Mouse (Mus musculus): Measurements from ENCODE around the gene Spib.
A peak's percentile ranks its signal among the peaks of the same experiment; 100 is the strongest.

Spib gene

GRCm38 (mm10) chr7:44531946-44532732 lies at the start of gene Spib:
Spib (minus strand) TSS chr7:44532071.
- no peak for DNase-seq (ENCODE audit: low spot score in 2 of 2)

DNA sequence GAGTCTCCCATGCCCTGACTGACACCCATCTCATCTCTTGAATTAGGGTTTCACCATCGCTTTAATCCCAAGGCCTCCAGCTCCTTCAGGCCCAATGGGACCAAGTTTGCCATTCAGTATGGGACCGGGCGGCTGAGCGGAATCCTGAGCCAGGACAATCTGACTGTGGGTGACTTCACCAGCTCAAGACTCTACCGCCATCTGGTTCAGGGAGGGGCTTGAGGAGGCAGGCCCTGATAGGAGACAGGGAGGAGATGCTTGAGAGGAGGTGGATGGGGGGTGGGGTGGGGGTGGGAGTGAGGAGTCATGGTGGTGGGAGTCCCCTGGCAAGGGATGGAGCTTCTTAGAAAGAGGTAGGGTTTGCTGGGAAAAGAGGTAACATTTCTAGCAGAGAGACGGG lies 49.8 kb upstream of the Spib start:
- DNase-seq (ENCODE audit: low spot score in 2 of 2), result no peak

DNA sequence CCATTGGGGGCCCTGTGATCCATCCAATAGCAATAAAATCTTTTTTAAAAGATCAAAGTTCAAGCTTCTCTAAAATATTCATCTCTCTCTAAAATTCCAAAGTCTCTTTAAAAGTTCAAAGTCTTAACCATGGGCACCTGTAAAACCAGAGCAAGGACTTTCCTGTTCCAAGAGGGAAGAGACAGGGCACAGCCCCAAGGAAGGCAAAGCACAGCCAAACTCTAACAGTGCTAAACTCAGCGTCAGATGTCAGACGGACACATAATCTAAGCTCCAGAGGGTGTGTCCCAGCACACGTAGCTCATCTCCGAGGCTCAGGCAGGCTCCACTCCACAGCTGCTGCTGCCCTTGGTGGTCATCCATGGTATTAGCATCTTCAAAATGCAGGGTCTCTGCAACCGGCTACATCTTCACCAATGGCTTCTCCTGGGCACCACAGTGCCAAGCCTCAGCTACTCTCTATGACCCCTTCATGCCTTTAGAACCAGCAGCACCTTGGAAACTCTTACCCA lies 44.5 kb upstream of the Spib start:
- no peak for DNase-seq (ENCODE audit: low spot score in 2 of 2)

DNA sequence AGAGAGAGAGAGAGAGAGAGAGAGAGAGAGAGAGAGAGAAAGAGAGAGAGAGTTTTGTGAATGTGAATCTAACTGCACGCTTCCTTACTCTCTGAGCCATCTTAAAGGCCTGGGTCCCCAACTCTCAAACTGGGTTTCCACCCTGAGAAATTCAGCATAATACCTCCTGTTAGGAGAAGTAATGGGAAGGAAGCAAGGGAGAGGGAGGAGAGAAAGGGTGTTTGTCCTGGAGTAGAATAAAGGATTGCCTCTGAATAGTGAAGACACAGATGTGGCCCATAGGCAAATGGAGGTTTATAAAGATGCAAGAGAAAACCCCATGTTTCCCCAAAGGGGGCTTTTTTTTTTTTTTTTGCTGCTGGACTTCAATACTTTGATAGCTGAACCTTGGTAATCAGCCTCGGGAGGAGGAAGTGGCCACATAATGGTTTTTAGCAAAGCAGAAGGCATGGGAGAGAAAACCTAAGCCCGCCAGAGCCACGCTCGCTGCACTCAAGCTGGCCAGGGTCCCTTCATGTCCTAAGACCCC lies 41.1 kb upstream of the Spib start:
- DNase-seq (ENCODE audit: low spot score in 2 of 2), result no peak

GRCm38 (mm10) chr7:44572213-44572701 lies 40.4 kb upstream of the Spib start, which contains the start of gene Napsa:
Napsa (plus strand) TSS chr7:44572380.
- DNase-seq (ENCODE audit: low spot score in 2 of 2), result no peak

DNA sequence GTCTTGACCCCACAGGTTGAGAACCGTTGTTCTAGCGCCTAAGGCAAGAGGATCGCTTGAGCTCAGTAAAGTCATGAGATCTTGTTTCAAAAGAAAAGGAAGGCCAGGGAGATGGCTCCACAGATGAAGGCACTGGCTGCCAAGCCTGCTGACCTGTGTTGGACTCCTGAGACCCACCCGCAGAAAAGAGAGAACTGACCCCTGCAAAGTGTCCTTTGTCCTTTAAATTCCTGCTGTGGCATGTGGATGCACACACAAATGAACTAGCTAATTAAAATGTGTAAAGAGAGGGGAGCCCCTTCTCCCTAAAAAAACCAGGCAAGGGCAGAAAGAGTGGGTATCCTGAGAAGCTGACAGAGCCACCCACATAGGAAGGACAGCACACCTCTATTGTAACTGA lies 39.9 kb upstream of the Spib start:
- DNase-seq (ENCODE audit: low spot score in 2 of 2), result no peak

GRCm38 (mm10) chr7:44570989-44571388 lies 39.1 kb upstream of the Spib start:
- DNase-seq (ENCODE audit: low spot score in 2 of 2), result no peak

GRCm38 (mm10) chr7:44568803-44569202 lies 36.9 kb upstream of the Spib start:
- no peak for DNase-seq (ENCODE audit: low spot score in 2 of 2)

DNA sequence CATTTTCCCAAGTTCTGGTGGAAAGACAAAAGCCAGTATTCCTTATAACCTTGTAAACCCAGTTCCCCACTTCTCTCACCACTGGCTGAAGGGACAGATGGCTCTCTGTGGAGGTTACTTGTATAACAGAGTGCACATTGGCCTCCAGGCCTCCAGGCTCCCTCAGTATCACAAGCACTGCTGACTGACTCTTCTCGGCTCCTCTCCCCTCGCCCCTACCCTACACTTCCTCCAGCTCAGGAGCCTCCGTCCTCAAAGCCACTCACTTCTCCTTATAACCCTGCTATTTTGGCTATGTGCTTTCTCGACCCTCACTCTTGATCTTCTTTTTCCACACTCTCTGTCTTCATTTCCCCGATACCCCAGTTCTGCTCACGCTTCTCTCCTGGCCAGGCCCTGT lies 33.5 kb upstream of the Spib start:
- DNase-seq (ENCODE audit: low spot score in 2 of 2), result no peak

GRCm38 (mm10) chr7:44564486-44564885 lies 32.6 kb upstream of the Spib start:
- no peak for DNase-seq (ENCODE audit: low spot score in 2 of 2)

- DNase-seq (ENCODE audit: low spot score in 2 of 2), result no peak
Measured at GRCm38 (mm10) chr7:44563284-44563683, 31.4 kb upstream of the Spib start.

- DNase-seq (ENCODE audit: low spot score in 2 of 2), result peak; percentile 64 to 76
Measured at GRCm38 (mm10) chr7:44560435-44561400, 28.8 kb upstream of the Spib start.

DNA sequence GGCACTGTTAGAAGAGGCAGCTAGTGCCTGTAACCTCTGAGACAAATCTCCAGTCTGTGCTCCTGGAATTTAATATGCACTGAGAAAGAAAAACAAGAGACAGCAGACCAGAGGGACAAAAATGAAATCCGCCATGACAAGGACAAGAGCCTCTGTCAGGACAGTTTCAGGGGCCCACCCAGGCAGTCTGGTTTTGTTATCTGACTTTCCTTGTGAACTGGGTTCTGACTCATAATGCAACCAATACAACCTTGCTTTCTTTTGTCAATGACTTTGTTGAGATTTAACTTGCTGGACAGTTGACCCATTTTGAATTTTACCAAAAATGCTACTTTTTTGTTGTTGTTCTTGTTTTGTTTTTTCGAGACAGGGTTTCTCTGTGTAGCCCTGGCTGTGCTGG lies 25.8 kb upstream of the Spib start:
- DNase-seq (ENCODE audit: low spot score in 2 of 2), result no peak

DNA sequence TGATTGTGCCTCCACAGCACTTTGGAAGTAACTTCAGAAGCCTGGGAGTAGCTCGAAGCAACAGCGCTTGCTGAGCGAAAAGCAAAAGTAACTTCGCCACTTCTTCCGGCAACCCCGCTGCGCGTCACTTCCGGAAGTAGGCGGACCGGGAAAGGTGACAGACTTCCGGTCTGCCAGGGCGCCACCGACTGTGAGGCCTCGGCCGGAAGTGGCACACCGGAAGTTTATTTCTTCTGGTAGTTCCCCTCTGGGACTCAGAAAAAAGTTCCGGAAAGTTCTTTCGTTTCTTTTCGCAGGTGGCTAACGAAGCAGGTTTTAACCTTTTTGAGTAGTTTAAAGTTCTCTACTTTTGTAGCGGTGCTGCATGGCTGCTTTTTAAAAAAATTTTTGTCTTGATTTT lies 22.0 kb upstream of the Spib start, which contains the start of gene Nr1h2:
Nr1h2 (minus strand) TSS at position 126 of the 400 bp plus-strand sequence.
- DNase-seq (ENCODE audit: low spot score in 2 of 2), result peak; percentile 79 to 91

DNA sequence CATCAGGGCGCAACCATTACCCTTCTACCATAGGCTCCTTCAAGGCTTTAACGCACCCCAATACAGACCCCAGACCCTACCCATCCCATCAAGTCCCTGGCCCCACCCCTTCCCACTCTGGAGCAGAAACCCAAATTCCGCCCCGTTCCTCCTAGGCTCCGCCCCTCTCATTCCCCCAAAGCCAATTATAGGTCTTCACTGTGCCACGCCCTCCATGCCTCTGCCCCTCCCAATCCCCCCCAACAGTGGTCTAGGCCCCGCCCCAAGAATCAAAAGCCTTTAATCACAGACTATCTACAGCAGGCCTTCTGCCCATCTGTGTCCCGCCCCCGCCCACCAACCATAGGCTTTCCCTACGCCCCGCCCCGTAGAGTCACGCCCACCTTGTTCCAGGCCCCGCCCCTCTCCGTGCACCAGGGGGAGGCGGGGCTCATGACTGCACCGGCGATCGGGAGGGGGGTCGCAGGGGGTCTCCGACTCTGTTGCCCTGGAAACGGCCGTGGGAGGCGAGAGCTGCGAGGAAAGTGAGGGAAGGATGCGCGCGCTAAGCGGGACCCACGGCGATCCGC lies 21.4 kb upstream of the Spib start:
- no peak for DNase-seq (ENCODE audit: low spot score in 2 of 2)

- DNase-seq (ENCODE audit: low spot score in 2 of 2), result no peak
Measured at GRCm38 (mm10) chr7:44552141-44552908, 20.5 kb upstream of the Spib start.

DNA sequence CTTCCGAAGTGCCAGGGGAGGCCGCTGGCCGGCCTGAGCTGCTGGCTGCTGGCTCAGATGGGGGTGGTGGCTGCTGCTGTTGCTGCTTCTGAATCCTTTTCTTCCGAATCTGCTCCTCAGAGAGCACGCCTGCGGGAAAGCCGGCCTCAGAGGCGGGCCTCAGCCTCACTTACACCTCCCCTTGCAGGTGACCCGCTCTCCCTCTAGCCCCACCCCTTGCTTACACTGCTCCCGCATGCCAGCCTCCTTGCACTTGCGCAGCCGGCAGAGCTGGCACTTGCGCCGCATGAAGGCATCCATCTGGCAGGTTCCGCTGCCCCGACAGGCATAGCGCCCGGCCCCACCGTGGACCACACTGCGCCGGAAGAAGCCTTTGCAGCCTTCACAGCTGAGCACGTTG lies 19.9 kb upstream of the Spib start:
- no peak for DNase-seq (ENCODE audit: low spot score in 2 of 2)

DNA sequence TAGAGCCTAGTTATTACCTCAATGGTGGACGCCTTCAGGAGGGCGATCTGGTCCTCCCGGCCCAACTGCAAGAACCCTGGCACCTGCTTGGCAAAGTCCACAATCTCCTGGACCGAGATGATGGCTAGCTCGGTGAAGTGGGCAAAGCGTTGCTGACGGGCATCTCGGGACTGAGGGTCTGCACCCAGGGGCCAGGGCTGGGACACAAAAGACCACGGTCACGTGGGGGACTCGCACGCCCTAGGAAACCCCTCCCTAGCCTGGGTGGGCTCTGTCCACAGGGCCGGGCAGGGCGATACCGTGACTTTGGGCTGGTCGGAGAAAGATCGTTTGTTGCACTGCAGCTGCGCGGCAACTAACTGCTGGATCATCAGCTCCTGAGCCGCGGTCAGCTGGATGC lies 19.4 kb upstream of the Spib start:
- DNase-seq (ENCODE audit: low spot score in 2 of 2), result no peak

- no peak for DNase-seq (ENCODE audit: low spot score in 2 of 2)
Measured at GRCm38 (mm10) chr7:44550409-44550678, 18.5 kb upstream of the Spib start.

GRCm38 (mm10) chr7:44549621-44550408 lies 17.9 kb upstream of the Spib start:
- DNase-seq (ENCODE audit: low spot score in 2 of 2), result no peak
